Mouse (Mus musculus) myocyte (in vitro differentiated cells): ENCODE results near the gene B230118H07Rik.

ENCODE experiments used
- CEBPB ChIP-seq: IDR thresholded peaks from 2 replicates; pipeline ENCODE4 v1.6.1; 2011; ENCODE audit warnings: mild to moderate bottlenecking, moderate library complexity; ENCODE audit not compliant: poor library complexity, insufficient read depth, severe bottlenecking
- E2F4 ChIP-seq: IDR thresholded peaks from one replicate; pipeline ENCODE4 v1.6.1; 2011; ENCODE audit warnings: mild to moderate bottlenecking, control low read depth, moderate library complexity; ENCODE audit not compliant: insufficient read depth
- MAX ChIP-seq: IDR thresholded peaks from one replicate; pipeline ENCODE4 v1.6.1; 2011; ENCODE audit warnings: low read depth, mild to moderate bottlenecking, control low read depth
- MYOD1 ChIP-seq, 3 experiments: IDR thresholded peaks; one replicate each; pipeline ENCODE4 v1.6.1; 2011; ENCODE audit warnings: control low read depth in 2 of 3, low read depth in 2 of 3, mild to moderate bottlenecking in 2 of 3, moderate library complexity in 1 of 3; ENCODE audit not compliant: insufficient read length in 2 of 3, control insufficient read depth in 1 of 3
- MYOG ChIP-seq, 3 experiments: IDR thresholded peaks; one replicate each; pipeline ENCODE4 v1.6.1; 2011; ENCODE audit warnings: control low read depth in 2 of 3, low read depth in 2 of 3, mild to moderate bottlenecking in 2 of 3; ENCODE audit not compliant: insufficient read length in 2 of 3, control insufficient read depth in 1 of 3, insufficient read depth in 1 of 3
- POLR2A ChIP-seq: IDR thresholded peaks from one replicate; pipeline ENCODE4 v1.6.1; 2011; ENCODE audit warnings: low read depth, mild to moderate bottlenecking, control low read depth, moderate library complexity; ENCODE audit not compliant: insufficient read length
- TCF12 ChIP-seq: IDR thresholded peaks from one replicate; pipeline ENCODE4 v1.6.1; 2011; ENCODE audit warnings: mild to moderate bottlenecking, control low read depth; ENCODE audit not compliant: poor library complexity, insufficient read depth, severe bottlenecking

- TF ChIP-seq MAX (no peak), POLR2A (no peak), MYOD1 (IDR thresholded peaks at IDR 0.05; ENCODE audit: control insufficient read depth in 1 of 3, insufficient read length in 2 of 3, low read depth in 2 of 3) (no peak), E2F4 (no peak), MYOG (IDR thresholded peaks at IDR 0.05; ENCODE audit: control insufficient read depth in 1 of 3, insufficient read depth in 1 of 3, insufficient read length in 2 of 3, low read depth in 2 of 3) (no peak), CEBPB (no peak), TCF12 (no peak)
Measured at GRCm38 (mm10) chr2:101679164-101679784, 29.9 kb upstream of the B230118H07Rik start.
